Mouse (Mus musculus): ENCODE data around the gene Gpr158. TPM values are rescaled to one million over a fixed set of nuclear protein-coding genes. Genes with fewer than 3 reads are reported as not detected.
"Not testable (repeated sequence)": the region's sequence is repeated elsewhere in the genome, so short reads cannot be mapped to it uniquely, and the experiment has no call there.

Gene Gpr158
- polyA plus RNA-seq, 1 experiment from 2014 or later = not detected

DNA sequence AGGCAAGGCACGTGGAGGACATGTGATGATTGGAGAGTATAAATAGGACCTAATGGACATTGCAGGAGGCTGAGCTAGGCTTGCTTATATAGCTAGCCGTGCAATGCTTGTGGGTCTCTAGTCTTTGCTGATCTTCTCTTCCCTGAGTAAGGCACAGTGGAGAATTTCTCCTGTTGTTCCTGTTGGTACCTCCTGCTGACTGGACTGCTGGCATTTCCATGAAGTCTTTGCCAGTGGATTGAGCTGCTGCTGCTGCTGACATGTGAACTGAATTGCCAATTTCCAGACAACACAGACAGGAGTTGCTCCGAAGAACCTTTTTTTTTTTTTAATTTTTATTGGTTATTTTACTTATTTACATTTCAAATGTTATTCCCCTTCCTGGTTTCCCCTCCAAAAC lies 41.5 kb downstream of the Gpr158 start:
- ATAC-seq (ENCODE audit: insufficient number of reproducible peaks, insufficient read depth, low FRiP score, low TSS enrichment, low read depth) = no peak
- Histone ChIP-seq H3K27ac (no peak overlapping the region), H3K27me3 (no peaks in the 10 kb centered on the region), H3K4me2 (no peak overlapping the region), H3K36me3 (no peaks in the 10 kb centered on the region), H3K4me3 (no peak overlapping the region), H3K9me3 (no peaks in the 10 kb centered on the region), H3K9ac (no peak overlapping the region), H3K4me1 (no peaks in the 10 kb centered on the region)
- WGBS = 80% methylated on average over 3 of the region's 3 CpGs

DNA sequence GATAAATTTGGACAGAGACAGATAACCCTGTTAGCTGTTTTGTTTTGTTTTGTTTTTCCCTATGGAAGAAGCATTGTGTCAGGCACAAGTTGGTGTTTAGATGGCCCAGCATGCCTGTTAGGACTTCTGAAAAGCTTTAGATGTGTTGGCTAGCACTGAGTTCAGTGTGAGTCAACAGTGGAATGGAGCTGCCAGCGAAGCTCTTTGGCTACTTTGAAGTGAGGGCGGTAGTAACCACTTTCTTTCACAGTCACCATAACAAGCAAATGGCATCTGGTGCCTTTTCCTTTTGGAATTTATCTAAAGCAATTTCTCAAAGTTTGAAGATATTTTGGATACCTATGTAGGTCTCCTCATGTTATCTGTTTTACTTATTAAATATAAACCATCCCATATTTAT lies 62.9 kb downstream of the Gpr158 start:
- Histone ChIP-seq H3K27me3 (no peaks in the 10 kb centered on the region), H3K4me3 (no peak overlapping the region), H3K4me1 (no peaks in the 10 kb centered on the region), H3K27ac (no peak overlapping the region), H3K9ac (no peak overlapping the region), H3K4me2 (no peak overlapping the region), H3K9me3 (no peaks in the 10 kb centered on the region), H3K36me3 (no peaks in the 10 kb centered on the region)
- no peak for ATAC-seq (ENCODE audit: insufficient number of reproducible peaks, insufficient read depth, low FRiP score, low TSS enrichment, low read depth)
- 75% methylated on average over 2 of the region's 2 CpGs for WGBS

DNA sequence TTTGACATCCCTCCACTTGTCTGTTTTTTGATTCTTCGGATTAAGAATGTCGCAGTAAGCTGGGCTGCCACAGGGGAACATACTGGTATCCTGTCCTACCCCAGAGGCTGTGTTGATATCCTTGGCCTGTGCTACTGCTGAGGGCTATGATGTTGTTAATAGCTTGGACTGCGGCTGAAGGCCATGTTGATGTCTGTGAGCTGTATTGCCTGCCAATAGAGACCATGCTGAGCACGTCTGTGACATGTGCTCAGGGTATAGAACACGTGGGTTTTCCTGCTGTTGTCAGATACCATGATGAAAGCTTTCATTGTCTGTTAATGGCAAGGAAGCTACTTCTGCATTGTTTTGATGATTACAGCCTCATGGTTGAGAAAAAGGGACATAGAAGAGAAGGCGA lies 63.8 kb downstream of the Gpr158 start:
- Histone ChIP-seq H3K27me3 (no peaks in the 10 kb centered on the region), H3K9me3 (no peaks in the 10 kb centered on the region), H3K4me3 (no peak overlapping the region), H3K4me1 (no peaks in the 10 kb centered on the region), H3K4me2 (no peak overlapping the region), H3K27ac (no peak overlapping the region), H3K9ac (no peak overlapping the region), H3K36me3 (no peaks in the 10 kb centered on the region)
- 72% methylated on average over 6 of the region's 6 CpGs for WGBS
- no peak for ATAC-seq (ENCODE audit: insufficient number of reproducible peaks, insufficient read depth, low FRiP score, low TSS enrichment, low read depth)

DNA sequence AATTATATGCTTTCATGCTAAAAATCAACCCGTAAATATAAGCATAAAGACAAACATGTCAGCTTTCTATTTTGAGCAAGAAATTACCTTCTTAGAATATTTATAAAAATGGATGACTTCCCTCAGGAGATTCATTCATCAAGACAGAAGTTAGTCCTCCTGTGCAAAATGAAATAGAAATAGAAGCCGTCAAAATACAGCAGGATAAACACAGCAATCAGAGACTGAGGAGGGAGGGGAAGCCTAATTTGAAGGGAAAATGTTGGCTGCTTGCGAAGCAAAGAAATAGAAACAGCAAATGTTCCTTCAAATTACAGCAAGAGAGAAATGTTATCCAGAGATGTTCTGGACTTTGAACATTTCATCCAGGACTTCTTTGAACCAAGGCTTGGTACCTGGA lies 72.3 kb downstream of the Gpr158 start:
- Histone ChIP-seq H3K9me3 (no peaks in the 10 kb centered on the region), H3K4me1 (no peaks in the 10 kb centered on the region), H3K4me2 (no peak overlapping the region), H3K27ac (no peak overlapping the region), H3K4me3 (no peak overlapping the region), H3K9ac (no peak overlapping the region), H3K27me3 (no peaks in the 10 kb centered on the region), H3K36me3 (no peaks in the 10 kb centered on the region)
- WGBS = 84% methylated on average over 3 of the region's 3 CpGs
- ATAC-seq (ENCODE audit: insufficient number of reproducible peaks, insufficient read depth, low FRiP score, low TSS enrichment, low read depth) = no peak

DNA sequence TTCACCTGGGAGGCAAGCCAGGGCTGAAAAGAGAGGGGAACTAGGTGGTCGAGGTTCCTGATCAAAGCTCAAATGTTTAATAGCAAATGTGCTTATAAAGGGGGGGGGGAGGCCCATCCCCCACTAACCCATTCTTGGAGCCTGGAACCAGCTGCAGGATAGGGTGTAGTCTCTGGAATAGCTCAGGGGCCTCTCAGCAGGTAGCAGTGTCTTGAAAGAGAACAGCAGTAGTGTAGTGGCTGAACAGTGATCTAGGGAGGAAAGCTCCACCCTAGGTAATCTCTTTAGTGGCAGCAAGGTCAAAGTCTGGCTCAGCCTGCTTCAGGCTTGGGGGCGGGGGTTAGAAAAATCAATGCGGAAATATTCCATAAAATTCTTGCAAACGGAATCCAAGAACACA lies 93.3 kb downstream of the Gpr158 start:
- H3K4me1 ChIP-seq; H3K9ac ChIP-seq; H3K27me3 ChIP-seq; H3K27ac ChIP-seq; ATAC-seq (ENCODE audit: insufficient number of reproducible peaks, insufficient read depth, low FRiP score, low TSS enrichment, low read depth); H3K4me3 ChIP-seq; H3K9me3 ChIP-seq; H3K4me2 ChIP-seq; H3K36me3 ChIP-seq: not testable (repeated sequence)
- 87% methylated on average over 4 of the region's 4 CpGs for WGBS

DNA sequence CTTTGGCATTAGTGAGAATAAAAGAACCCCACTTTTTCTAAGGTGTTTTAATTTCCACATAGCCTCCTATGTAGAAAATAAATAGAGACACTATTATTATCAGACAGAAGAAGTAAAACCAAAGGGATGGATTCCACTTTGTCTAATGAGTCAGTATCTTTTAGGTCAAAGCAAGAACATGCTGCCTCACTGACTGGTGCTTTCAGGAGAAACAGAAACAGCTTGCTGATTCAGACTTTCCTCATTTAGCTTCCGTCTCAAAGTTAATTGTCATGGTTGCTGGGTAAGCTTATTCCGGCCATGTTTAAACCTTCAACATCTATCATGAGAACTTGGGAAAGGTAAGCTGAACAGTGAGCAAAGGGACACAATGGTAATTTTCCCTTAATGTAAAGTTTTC lies 107.6 kb downstream of the Gpr158 start:
- Histone ChIP-seq H3K9ac (no peak overlapping the region), H3K27ac (no peak overlapping the region), H3K9me3 (no peaks in the 10 kb centered on the region), H3K4me1 (no peaks in the 10 kb centered on the region), H3K27me3 (no peaks in the 10 kb centered on the region), H3K4me2 (no peak overlapping the region), H3K4me3 (no peak overlapping the region), H3K36me3 (no peaks in the 10 kb centered on the region)
- WGBS = 84% methylated on average over 2 of the region's 2 CpGs
- ATAC-seq (ENCODE audit: insufficient number of reproducible peaks, insufficient read depth, low FRiP score, low TSS enrichment, low read depth) = no peak

DNA sequence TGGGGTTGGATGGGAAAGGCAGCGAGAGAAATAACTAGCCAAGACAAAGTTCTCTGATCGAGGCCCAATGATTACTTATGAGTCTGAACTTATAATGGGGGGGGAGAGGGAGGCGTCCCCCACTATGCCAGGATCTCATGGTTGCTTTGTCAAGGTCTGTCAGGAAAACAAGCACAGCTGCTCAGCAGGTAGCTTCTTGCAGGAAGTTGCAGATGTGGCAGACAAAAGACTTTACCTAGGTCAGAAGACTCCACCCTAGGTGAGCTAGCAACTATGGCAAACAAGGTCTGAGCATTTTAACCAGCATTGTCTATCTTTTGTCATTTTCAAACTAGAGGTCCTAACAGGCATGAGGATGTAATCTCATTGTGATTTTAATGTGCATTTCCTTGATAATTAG lies 129.5 kb downstream of the Gpr158 start:
- 73% methylated on average over 3 of the region's 3 CpGs for WGBS
- H3K9ac ChIP-seq = no peak overlapping the region
- ATAC-seq (ENCODE audit: insufficient number of reproducible peaks, insufficient read depth, low FRiP score, low TSS enrichment, low read depth) = no peak

DNA sequence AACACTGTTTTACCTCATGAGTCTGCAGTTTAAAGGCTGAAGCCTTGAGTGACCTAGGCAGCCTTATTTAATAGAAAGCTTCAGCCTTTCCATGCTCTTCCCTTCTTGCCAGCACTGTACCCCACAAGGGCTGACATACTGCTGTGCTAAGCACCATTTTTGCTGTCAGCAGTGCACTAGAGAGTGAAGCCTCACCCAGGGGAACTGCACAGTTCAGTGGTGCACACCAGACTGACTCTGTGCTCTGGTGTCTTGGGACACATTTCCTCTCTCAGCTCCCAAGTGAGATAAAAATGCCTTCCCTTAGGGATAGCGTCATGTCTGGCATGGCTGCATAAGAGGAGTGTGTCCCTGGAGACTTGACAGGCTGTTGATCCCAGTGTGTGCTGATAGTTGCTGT lies 130.6 kb downstream of the Gpr158 start:
- Histone ChIP-seq H3K27ac (no peak overlapping the region), H3K4me3 (no peak overlapping the region), H3K9ac (no peak overlapping the region), H3K27me3 (no peaks in the 10 kb centered on the region), H3K4me1 (no peaks in the 10 kb centered on the region), H3K9me3 (no peaks in the 10 kb centered on the region), H3K4me2 (no peak overlapping the region), H3K36me3 (no peaks in the 10 kb centered on the region)
- no peak for ATAC-seq (ENCODE audit: insufficient number of reproducible peaks, insufficient read depth, low FRiP score, low TSS enrichment, low read depth)
- 78% methylated on average over 1 of the region's 1 CpGs for WGBS

More for the DNA sequence above, 129.5 kb downstream of the Gpr158 start:
- no peak overlapping the region for H3K4me2 ChIP-seq
- no peaks in the 10 kb centered on the region for H3K4me1 ChIP-seq
- H3K36me3 ChIP-seq = no peaks in the 10 kb centered on the region
- no peaks in the 10 kb centered on the region for H3K27me3 ChIP-seq
- H3K4me3 ChIP-seq = no peak overlapping the region
- H3K9me3 ChIP-seq = no peaks in the 10 kb centered on the region
- H3K27ac ChIP-seq = no peak overlapping the region

DNA sequence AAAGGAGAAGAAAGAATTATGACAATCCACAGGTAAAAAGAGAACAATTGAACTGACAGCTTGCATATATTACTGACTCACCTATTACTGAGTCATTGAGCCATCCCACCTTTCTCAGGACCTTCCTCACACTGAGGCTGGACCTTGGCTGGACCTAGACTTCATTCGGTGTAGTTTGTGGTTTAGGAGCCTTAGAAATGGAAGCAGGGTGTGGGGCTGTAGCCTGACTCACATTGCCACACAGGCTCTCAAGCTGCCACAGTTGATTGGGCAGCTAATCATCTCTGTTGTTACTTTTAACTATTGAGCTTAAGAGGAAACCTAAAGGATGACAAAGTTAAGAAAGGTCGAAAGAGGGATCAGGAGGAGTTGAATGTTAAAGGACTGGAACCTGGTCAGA lies 132.1 kb downstream of the Gpr158 start:
- Histone ChIP-seq H3K9me3 (no peaks in the 10 kb centered on the region), H3K36me3 (no peaks in the 10 kb centered on the region), H3K27ac (no peak overlapping the region), H3K27me3 (no peaks in the 10 kb centered on the region), H3K4me2 (no peak overlapping the region), H3K4me1 (no peaks in the 10 kb centered on the region), H3K9ac (no peak overlapping the region), H3K4me3 (no peak overlapping the region)
- WGBS = 83% methylated on average over 2 of the region's 2 CpGs
- no peak for ATAC-seq (ENCODE audit: insufficient number of reproducible peaks, insufficient read depth, low FRiP score, low TSS enrichment, low read depth)

DNA sequence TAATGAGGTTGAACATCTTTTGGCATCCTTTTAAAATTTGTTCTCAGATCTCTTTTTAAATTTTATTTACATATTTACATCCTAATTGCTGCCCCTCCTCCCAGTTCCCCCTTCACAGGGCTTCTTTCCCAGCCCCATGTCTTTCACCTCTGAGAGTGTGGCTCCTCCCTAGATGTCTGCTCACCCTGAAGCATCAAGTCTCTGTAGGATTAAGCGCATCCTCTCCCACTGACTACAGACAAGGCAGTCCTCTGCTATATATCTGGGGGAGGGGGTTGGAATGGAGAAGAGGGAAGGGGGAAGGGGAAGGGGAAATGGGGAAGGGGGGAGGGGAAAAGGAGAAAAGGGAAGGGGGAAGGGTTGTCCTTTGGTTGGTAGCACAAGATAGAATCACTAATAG lies 140.1 kb downstream of the Gpr158 start:
- Histone ChIP-seq H3K36me3 (no peaks in the 10 kb centered on the region), H3K27ac (no peak overlapping the region), H3K4me2 (no peak overlapping the region), H3K4me3 (no peak overlapping the region), H3K9ac (no peak overlapping the region), H3K4me1 (no peaks in the 10 kb centered on the region), H3K27me3 (no peaks in the 10 kb centered on the region), H3K9me3 (no peaks in the 10 kb centered on the region)
- WGBS = 46% methylated on average over 1 of the region's 1 CpGs
- no peak for ATAC-seq (ENCODE audit: insufficient number of reproducible peaks, insufficient read depth, low FRiP score, low TSS enrichment, low read depth)

DNA sequence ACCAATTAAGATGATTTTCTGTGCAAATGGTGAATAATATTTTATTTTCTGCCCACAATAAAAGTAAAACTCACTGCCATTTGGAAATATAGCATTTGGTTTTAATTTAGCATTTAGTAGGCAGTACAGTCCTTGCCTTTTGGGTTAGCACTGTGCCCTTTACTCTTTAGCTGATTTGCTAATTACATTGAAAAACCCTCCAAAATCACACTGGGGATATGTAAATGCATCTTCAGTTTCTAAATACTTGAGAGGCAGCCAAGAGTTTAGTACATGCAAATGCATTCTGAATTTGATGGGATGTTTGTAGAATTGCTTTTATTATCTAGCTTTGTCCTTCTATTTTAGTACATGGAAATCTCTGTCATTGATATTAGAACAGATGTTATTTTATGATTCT lies 163.4 kb downstream of the Gpr158 start:
- no peak for ATAC-seq (ENCODE audit: insufficient number of reproducible peaks, insufficient read depth, low FRiP score, low TSS enrichment, low read depth)
- Histone ChIP-seq H3K4me2 (no peak overlapping the region), H3K27ac (no peak overlapping the region), H3K4me1 (no peaks in the 10 kb centered on the region), H3K4me3 (no peak overlapping the region), H3K9me3 (no peaks in the 10 kb centered on the region), H3K27me3 (no peaks in the 10 kb centered on the region), H3K9ac (no peak overlapping the region), H3K36me3 (no peaks in the 10 kb centered on the region)

DNA sequence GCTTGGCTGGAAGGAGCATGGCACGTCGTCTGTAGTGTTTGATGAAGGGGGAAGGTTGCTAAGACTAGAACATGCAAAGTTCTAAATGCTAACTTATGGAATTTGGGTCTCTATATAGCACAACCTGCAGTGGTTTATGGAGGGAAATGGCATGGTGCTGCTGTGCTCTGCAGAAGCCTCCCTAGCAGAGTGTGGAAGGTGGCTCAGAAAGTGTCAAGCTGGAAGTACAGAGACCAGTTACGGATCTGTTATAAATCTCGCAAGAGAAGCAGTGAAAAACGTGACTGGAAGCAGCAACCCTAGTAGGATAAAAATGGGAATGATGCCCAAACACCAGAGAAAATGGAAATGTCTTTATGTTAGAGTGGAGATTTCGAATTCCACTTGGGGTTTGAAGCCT lies 251.8 kb downstream of the Gpr158 start:
- Histone ChIP-seq H3K4me3 (no peak overlapping the region), H3K9ac (no peak overlapping the region), H3K4me1 (no peaks in the 10 kb centered on the region), H3K4me2 (no peak overlapping the region), H3K36me3 (no peaks in the 10 kb centered on the region), H3K27ac (no peak overlapping the region), H3K27me3 (no peaks in the 10 kb centered on the region), H3K9me3 (no peaks in the 10 kb centered on the region)
- ATAC-seq (ENCODE audit: insufficient number of reproducible peaks, insufficient read depth, low FRiP score, low TSS enrichment, low read depth) = no peak
- WGBS = 79% methylated on average over 6 of the region's 6 CpGs

DNA sequence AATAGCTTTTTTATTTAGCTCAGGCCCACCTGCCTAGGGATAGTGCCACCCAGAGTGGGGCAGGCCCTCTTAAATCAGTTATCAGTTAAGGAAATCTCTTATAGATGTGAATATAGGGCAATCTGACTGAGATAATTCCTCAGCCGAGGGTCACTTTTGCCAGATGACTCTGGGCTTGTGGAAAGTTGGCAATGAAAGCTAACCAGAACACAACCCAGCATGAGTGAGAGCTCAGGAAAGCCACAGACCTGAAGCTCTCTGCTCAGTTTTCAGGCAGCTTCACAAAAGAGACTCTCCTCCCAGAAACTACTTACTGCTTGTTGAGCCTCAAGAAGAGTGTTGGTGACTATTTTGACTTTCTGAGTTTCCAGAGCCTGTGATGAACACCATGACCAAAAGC lies 264.8 kb downstream of the Gpr158 start:
- Histone ChIP-seq H3K36me3 (no peaks in the 10 kb centered on the region), H3K4me3 (no peak overlapping the region), H3K27me3 (no peaks in the 10 kb centered on the region), H3K9ac (no peak overlapping the region), H3K9me3 (no peaks in the 10 kb centered on the region), H3K27ac (no peak overlapping the region), H3K4me2 (no peak overlapping the region), H3K4me1 (no peaks in the 10 kb centered on the region)
- WGBS = 65% methylated on average over 1 of the region's 1 CpGs
- ATAC-seq (ENCODE audit: insufficient number of reproducible peaks, insufficient read depth, low FRiP score, low TSS enrichment, low read depth) = no peak
